Mouse (Mus musculus) gastrocnemius, adult 18-20 months (tissue): Measurements from ENCODE around the gene Tgfb3. TPM values are rescaled to one million over a fixed set of nuclear protein-coding genes. Genes with fewer than 3 reads are reported as not detected.
A peak's percentile ranks its signal among the peaks of the same experiment; 100 is the strongest.

ENCODE experiments used
- DNase-seq: peaks from one replicate; pipeline ENCODE4 v3.0.0; 2021; ENCODE audit warnings: low spot score
- total RNA-seq, 2 experiments: library from RNA; stranded (reverse); gene quantifications; 2 replicates each; pipeline ENCODE4 v1.2.3; 2021

Gene Tgfb3
- total RNA-seq, 2 experiments from 2014 or later: 41.9 to 54.3 TPM

DNA sequence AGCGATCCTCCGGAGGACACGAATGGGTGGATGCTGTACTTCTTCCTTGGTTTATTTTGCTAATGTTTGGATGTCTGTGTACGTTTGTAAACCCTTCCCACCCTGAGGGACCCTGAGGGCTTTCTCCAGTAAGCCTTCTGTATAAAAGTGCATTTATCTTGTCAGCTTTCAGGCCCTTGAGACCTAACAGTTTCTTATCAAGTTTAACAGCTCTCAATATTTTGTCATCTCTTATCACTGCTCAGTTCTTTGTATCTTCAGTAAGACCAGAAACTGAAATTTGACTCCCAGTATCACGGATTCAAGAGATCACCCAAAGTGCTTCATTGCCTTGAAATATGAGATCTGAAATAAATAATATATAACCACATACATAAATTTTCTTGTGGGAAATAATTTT, 47.9 kb downstream of the Tgfb3 start:
- DNase-seq: no peak

DNA sequence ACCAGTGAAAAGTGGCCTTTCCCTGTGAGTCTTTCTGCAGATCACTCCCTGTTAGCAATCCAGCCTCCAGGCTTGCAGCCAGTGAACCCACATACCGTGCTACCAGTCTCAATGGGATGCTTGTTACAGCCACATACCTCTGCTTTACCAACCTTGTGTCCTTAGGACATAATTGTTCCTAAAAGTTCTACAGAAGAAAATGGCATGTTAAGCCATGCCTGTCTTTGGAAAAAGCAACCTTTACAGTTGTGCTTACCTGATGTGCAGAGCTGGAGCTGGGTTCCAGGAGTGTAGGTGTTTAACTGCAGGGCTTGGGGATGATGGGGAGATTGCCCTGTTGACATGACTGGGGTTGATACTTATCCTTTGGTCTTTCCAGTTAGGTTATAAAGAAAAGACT, 51.1 kb downstream of the Tgfb3 start:
- no peak for DNase-seq

- DNase-seq: no peak
These were observed 51.8 kb downstream of the Tgfb3 start for GRCm38 (mm10) chr12:86027000-86027399.

- DNase-seq: peak; percentile 81
These were observed 53.4 kb downstream of the Tgfb3 start for GRCm38 (mm10) chr12:86025480-86025879.

- peak; percentile 39 for DNase-seq
These were observed 54.4 kb downstream of the Tgfb3 start for GRCm38 (mm10) chr12:86024426-86024825.

GRCm38 (mm10) chr12:86023081-86023871, 55.6 kb downstream of the Tgfb3 start:
- peak; percentile 59 for DNase-seq

GRCm38 (mm10) chr12:86022282-86022984, 56.4 kb downstream of the Tgfb3 start:
- no peak for DNase-seq

DNA sequence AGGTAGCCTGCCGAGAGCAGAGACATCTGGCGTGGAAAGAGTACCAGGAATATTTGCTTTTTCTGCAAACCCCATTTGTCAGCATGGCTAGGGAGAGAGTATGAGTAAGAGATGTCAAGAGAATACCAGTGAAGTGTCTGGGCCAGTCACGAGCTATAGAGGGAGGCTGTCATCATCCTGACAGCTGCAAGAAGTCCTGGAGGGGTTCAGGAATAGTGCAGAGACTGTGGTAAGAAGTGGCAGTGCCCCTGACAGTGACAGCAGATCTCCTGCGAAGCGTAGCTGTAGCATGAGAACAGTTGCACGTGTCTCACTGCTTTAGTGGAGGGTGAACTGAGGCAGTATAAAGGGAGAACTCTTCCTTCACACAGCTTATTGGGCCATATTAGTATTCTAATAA, 57.3 kb downstream of the Tgfb3 start:
- no peak for DNase-seq

DNA sequence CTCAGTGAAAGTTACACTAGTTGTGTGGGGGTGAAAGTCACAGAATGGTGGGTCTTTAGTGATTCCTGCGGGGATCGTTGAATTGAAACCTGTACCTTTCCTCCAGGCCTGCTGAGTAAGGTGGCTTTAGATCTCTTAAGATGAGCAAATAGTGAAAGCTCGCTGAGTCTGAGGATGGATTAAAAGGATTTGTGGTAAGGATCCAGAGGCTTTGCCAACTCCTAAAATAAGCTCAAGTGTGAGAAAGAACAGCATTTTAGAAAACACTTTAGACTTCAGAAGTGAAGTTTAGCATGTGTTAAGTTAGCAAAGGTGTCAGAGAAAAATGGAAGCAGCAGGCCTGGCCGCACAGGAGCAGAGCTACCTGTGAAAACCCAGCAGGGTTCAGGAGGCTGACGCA, 61.5 kb downstream of the Tgfb3 start:
- no peak for DNase-seq

DNA sequence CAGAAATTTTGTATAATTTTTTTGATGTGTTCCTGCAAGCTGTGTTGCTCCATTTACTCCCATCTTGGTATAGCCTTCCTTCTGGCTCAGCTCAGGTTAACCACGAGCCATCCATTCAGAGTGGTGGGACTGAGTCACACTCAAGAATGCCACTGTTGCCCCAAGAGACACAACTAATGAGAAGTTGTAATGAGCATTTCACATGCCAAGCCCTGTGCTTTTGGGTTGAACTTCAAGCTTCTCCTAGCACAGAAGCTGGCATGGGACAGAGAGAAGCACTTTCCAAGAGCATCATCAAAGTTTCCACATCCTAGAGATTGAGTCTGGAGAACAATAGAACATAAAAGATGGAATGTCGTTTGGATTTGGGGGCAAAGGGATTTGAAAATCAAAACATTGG, 63.7 kb downstream of the Tgfb3 start:
- no peak for DNase-seq

DNA sequence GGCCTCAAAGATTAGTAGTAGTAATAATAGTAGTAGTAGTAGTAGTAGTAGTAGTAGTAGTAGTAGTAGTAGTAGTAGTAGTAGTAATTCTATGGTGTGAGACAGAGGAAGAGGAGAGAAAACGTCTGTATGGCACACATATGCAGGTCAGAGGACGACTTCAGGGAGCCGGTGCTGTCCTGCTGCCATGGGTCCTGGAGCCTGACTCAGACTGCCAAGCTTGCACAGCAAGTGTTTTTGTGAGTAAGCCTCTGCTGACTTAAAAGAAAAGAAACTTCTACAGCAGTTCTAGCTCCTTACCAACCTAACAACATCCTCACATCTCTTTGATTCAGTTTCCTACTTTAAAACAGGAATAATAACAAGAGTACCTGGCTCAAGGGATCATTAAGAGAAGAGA, 64.2 kb downstream of the Tgfb3 start:
- DNase-seq: no peak

GRCm38 (mm10) chr12:86014174-86014573, 64.7 kb downstream of the Tgfb3 start:
- no peak for DNase-seq

- no peak for DNase-seq
These were observed 66.6 kb downstream of the Tgfb3 start for GRCm38 (mm10) chr12:86012195-86012594.

- no peak for DNase-seq
These were observed 68.2 kb downstream of the Tgfb3 start for GRCm38 (mm10) chr12:86010656-86011055.

- DNase-seq: no peak
These were observed 71.5 kb downstream of the Tgfb3 start for GRCm38 (mm10) chr12:86007377-86007776.

Other genes starting within 250 kb of the Tgfb3 start
- 10 to 100 TPM; 10.5 to 12.7 TPM for gene Ift43, start 3.5 kb upstream of the Tgfb3 start, total RNA-seq
- 10 to 100 TPM; 12.2 to 12.5 TPM for gene Gpatch2l, start 162.8 kb upstream of the Tgfb3 start, total RNA-seq